Comparison of ENCODE assay signal across 12 mouse cellular contexts in genomic region chr16:35229582-35229981, GRCm38 (mm10).
DNase-seq lines count a peak whose midpoint lies in the region; ATAC-seq lines count a peak whose summit lies in the region.
"Had no signal": no experiment of that assay in that cellular context is flagged by ENCODE, and none has a peak within 500 bp of the region (broad histone marks: within the 10 kb centered on the region; RNA-seq: fewer than 3 reads in every experiment).

No protein-coding gene starts in this region.

- peaks cover 16% of the 10 kb centered on the region for H3K4me1 ChIP-seq in forebrain, embryonic 13.5 days
- H3K4me1 ChIP-seq in forebrain, embryonic 12.5 days, result peaks cover 21% of the 10 kb centered on the region

- no peak overlapping the region for H3K4me3 ChIP-seq in forebrain, embryonic 13.5 days
- no peak overlapping the region for H3K4me3 ChIP-seq in forebrain, embryonic 12.5 days (replicated peaks)
- H3K4me3 ChIP-seq: neural tube, embryonic 12.5 days had no signal

- H3K9me3 ChIP-seq in forebrain, embryonic 13.5 days (replicated peaks), result no peaks in the 10 kb centered on the region
- H3K9me3 ChIP-seq in forebrain, embryonic 12.5 days, result no peaks in the 10 kb centered on the region
- H3K9me3 ChIP-seq: neural tube, embryonic 12.5 days had no signal

- 0 out of 2 replicates have a peak, but pooled peaks have one; percentile 50 for ATAC-seq in forebrain, embryonic 13.5 days
- no peak for ATAC-seq in forebrain, embryonic 12.5 days (ENCODE audit: low FRiP score)
- ATAC-seq in megakaryocyte, adult 5-6 weeks (ENCODE audit: poor library complexity, severe bottlenecking), result 0 out of 2 replicates have a peak, but pooled peaks have one; percentile 40

- no peaks in the 10 kb centered on the region for H3K36me3 ChIP-seq in forebrain, embryonic 13.5 days (ENCODE audit: poor library complexity, severe bottlenecking)
- H3K36me3 ChIP-seq in forebrain, embryonic 12.5 days (replicated peaks), result no peaks in the 10 kb centered on the region
- H3K36me3 ChIP-seq: neural tube, embryonic 12.5 days had no signal

- H3K27ac ChIP-seq in forebrain, embryonic 13.5 days, result no peak overlapping the region
- no peak overlapping the region for H3K27ac ChIP-seq in forebrain, embryonic 12.5 days
- H3K27ac ChIP-seq: neural tube, embryonic 12.5 days had no signal

- H3K9ac ChIP-seq in forebrain, embryonic 13.5 days, result no peak overlapping the region
- H3K9ac ChIP-seq in forebrain, embryonic 12.5 days, result no peak overlapping the region
- H3K9ac ChIP-seq: neural tube, embryonic 12.5 days had no signal

- WGBS in forebrain, embryonic 13.5 days, result 53% methylated on average over 11 of the region's 11 CpGs
- WGBS in forebrain, embryonic 12.5 days, result 58% methylated on average over 11 of the region's 11 CpGs

- no peaks in the 10 kb centered on the region for H3K27me3 ChIP-seq in forebrain, embryonic 13.5 days
- no peaks in the 10 kb centered on the region for H3K27me3 ChIP-seq in forebrain, embryonic 12.5 days
- H3K27me3 ChIP-seq: neural tube, embryonic 12.5 days had no signal

- no peak overlapping the region for H3K4me2 ChIP-seq in forebrain, embryonic 13.5 days
- no peak overlapping the region for H3K4me2 ChIP-seq in forebrain, embryonic 12.5 days
- H3K4me2 ChIP-seq: neural tube, embryonic 12.5 days had no signal

- DNase-seq in urinary bladder, postnatal 14 days (ENCODE audit: low spot score), result peak; percentile 43
- no peak for DNase-seq in urinary bladder, postnatal 36 days (ENCODE audit: low spot score in 2 of 2)
- DNase-seq in cerebellum, adult 9-11 months, result no peak
- DNase-seq in retina, postnatal 1 day, result no peak
- no peak for DNase-seq in cerebellum, adult 8-10 months
- DNase-seq: B cell, adult 2 months; kidney, adult 2 months; lung, postnatal 4 days had no signal
